Mouse (Mus musculus) stomach, postnatal 0 days (tissue): ENCODE measurements at regions not wholly inside any gene's neighbourhood (a gene's known extent, or its start where the extent isn't known, plus 50 kb on each side); places are given as distances from the start of the nearest gene placed in this dataset.

ENCODE experiments used
- ATAC-seq: fragments of 200-750 bp; cut with Nextera tagmentation; 2 replicates; pipeline ENCODE4 v1.8.0; 2017; ENCODE audit not compliant: low FRiP score, low TSS enrichment
- DNase-seq: peaks from one replicate; pipeline ENCODE4 v3.0.0-alpha.2; 2016; ENCODE audit warnings: low spot score
- H3K27ac ChIP-seq: fragments of 300-500 bp; sonication (generic); replicated peaks from 2 replicates; pipeline ENCODE4 v1.5.1; 2014; ENCODE audit warnings: mild to moderate bottlenecking, control low read depth
- H3K27me3 ChIP-seq: fragments of 300-500 bp; sonication (generic); 2 replicates; pipeline ENCODE4 v1.6.1; 2014; ENCODE audit warnings: low read length; ENCODE audit not compliant: control insufficient read depth, insufficient read depth
- H3K36me3 ChIP-seq: fragments of 300-500 bp; sonication (generic); 2 replicates; pipeline ENCODE4 v1.6.1; 2014; ENCODE audit warnings: low read length, mixed read lengths; ENCODE audit not compliant: control insufficient read depth, insufficient read depth
- H3K4me1 ChIP-seq: fragments of 300-500 bp; sonication (generic); replicated peaks from 2 replicates; pipeline ENCODE4 v1.6.1; 2014; ENCODE audit warnings: antibody characterized with exemption; ENCODE audit not compliant: control insufficient read depth, insufficient read depth
- H3K4me2 ChIP-seq: fragments of 300-500 bp; sonication (generic); replicated peaks from 2 replicates; pipeline ENCODE4 v1.6.1; 2014; ENCODE audit warnings: low read depth, mild to moderate bottlenecking, control low read depth, moderate library complexity
- H3K4me3 ChIP-seq: fragments of 300-500 bp; sonication (generic); 2 replicates; pipeline ENCODE4 v1.5.1; 2014; ENCODE audit warnings: low read depth, low read length, control low read depth
- H3K9ac ChIP-seq: fragments of 300-500 bp; sonication (generic); 2 replicates; pipeline ENCODE4 v1.6.1; 2014; ENCODE audit warnings: mild to moderate bottlenecking, low read length, control low read depth, mixed read lengths
- H3K9me3 ChIP-seq: fragments of 300-500 bp; sonication (generic); 2 replicates; pipeline ENCODE4 v1.6.1; 2016; ENCODE audit warnings: low read length; ENCODE audit not compliant: control insufficient read depth
- CTCF ChIP-seq: IDR thresholded peaks from 2 replicates; pipeline ENCODE4 v1.5.1; 2016; ENCODE audit warnings: antibody characterized with exemption, low read depth, mild to moderate bottlenecking, moderate library complexity
- EP300 ChIP-seq: optimal IDR thresholded peaks from 2 replicates; pipeline ENCODE3; 2016; ENCODE audit warnings: antibody characterized with exemption
- WGBS: fragments of 180-500 bp; shearing (Covaris S2); extraction: QIAGEN DNeasy Blood & Tissue Kit; methylation state at CpG from one replicate; pipeline ENCODE4 v1.1.7; 2014; 5-methylcytosine and 5-hydroxymethylcytosine counted together

- ATAC-seq (no peak), DNase-seq (no peak)
- Histone ChIP-seq H3K4me3 (no peak overlapping the region), H3K9me3 (no peaks in the 10 kb centered on the region), H3K4me2 (no peak overlapping the region), H3K27me3 (no peaks in the 10 kb centered on the region), H3K27ac (no peak overlapping the region), H3K4me1 (no peaks in the 10 kb centered on the region), H3K9ac (no peak overlapping the region), H3K36me3 (no peaks in the 10 kb centered on the region)
- 80% methylated on average over 1 of the region's 1 CpGs for WGBS
- TF ChIP-seq CTCF (no peak), EP300 (no peak)
These were observed 505.9 kb downstream of the Gm6685 start for GRCm38 (mm10) chr11:27833736-27834135.

GRCm38 (mm10) chr11:27799826-27800620 is 539.6 kb downstream of the Gm6685 start:
- Histone ChIP-seq H3K4me1 (no peaks in the 10 kb centered on the region), H3K27me3 (no peaks in the 10 kb centered on the region), H3K4me3 (no peak overlapping the region), H3K36me3 (no peaks in the 10 kb centered on the region), H3K4me2 (no peak overlapping the region), H3K9ac (no peak overlapping the region), H3K27ac (no peak overlapping the region), H3K9me3 (no peaks in the 10 kb centered on the region)
- DNase-seq (no peak), ATAC-seq (no peak)
- no peak for TF ChIP-seq CTCF
- no peak for TF ChIP-seq EP300
- 77% methylated on average over 8 of the region's 8 CpGs for WGBS

- ATAC-seq (no peak), DNase-seq (no peak)
- Histone ChIP-seq H3K9me3 (no peaks in the 10 kb centered on the region), H3K4me1 (no peaks in the 10 kb centered on the region), H3K4me3 (no peak overlapping the region), H3K9ac (no peak overlapping the region), H3K27me3 (no peaks in the 10 kb centered on the region), H3K36me3 (no peaks in the 10 kb centered on the region), H3K27ac (no peak overlapping the region), H3K4me2 (no peak overlapping the region)
- TF ChIP-seq EP300 = no peak
- TF ChIP-seq CTCF = no peak
- 67% methylated on average over 9 of the region's 9 CpGs for WGBS
These were observed 585.8 kb downstream of the Gm6685 start for GRCm38 (mm10) chr11:27753913-27754218.

- H3K9me3 ChIP-seq = no peaks in the 10 kb centered on the region
- no peaks in the 10 kb centered on the region for H3K4me1 ChIP-seq
- no peak overlapping the region for H3K4me3 ChIP-seq
- H3K9ac ChIP-seq = no peak overlapping the region
- H3K36me3 ChIP-seq = no peaks in the 10 kb centered on the region
- TF ChIP-seq CTCF (peak; percentile 71), EP300 (no peak)
- WGBS = 42% methylated on average over 11 of the region's 11 CpGs
- peak; percentile 70; the same call in 1 of the 2 replicates for ATAC-seq
- no peak overlapping the region for H3K4me2 ChIP-seq
- DNase-seq = peak; percentile 54
- no peak overlapping the region for H3K27ac ChIP-seq
- no peaks in the 10 kb centered on the region for H3K27me3 ChIP-seq
These were observed 586.3 kb downstream of the Gm6685 start for GRCm38 (mm10) chr11:27753212-27753912.

- DNase-seq = no peak
- Histone ChIP-seq H3K36me3 (no peaks in the 10 kb centered on the region), H3K4me2 (no peak overlapping the region), H3K27ac (no peak overlapping the region), H3K9ac (no peak overlapping the region), H3K4me3 (no peak overlapping the region), H3K9me3 (no peaks in the 10 kb centered on the region), H3K4me1 (no peaks in the 10 kb centered on the region), H3K27me3 (no peaks in the 10 kb centered on the region)
- WGBS = 87% methylated on average over 2 of the region's 2 CpGs
- TF ChIP-seq CTCF (no peak), EP300 (no peak)
- no peak for ATAC-seq
These were observed 613.6 kb downstream of the Gm6685 start for GRCm38 (mm10) chr11:27726109-27726508.

GRCm38 (mm10) chr11:27721346-27721745 is 618.3 kb downstream of the Gm6685 start:
- no peaks in the 10 kb centered on the region for H3K9me3 ChIP-seq
- H3K9ac ChIP-seq = no peak overlapping the region
- DNase-seq (no peak), ATAC-seq (no peak)
- 62% methylated on average over 7 of the region's 7 CpGs for WGBS
- no peak for TF ChIP-seq EP300
- TF ChIP-seq CTCF = no peak
- H3K4me1 ChIP-seq = no peaks in the 10 kb centered on the region
- H3K4me2 ChIP-seq = no peak overlapping the region
- H3K27me3 ChIP-seq = no peaks in the 10 kb centered on the region
- H3K4me3 ChIP-seq = no peak overlapping the region
- no peak overlapping the region for H3K27ac ChIP-seq
- H3K36me3 ChIP-seq = no peaks in the 10 kb centered on the region
